Mouse (Mus musculus) erythroblast, embryonic 14.5 days (primary cell): ENCODE data around the gene Arsb. TPM values are rescaled to one million over a fixed set of nuclear protein-coding genes. Genes with fewer than 3 reads are reported as not detected.

Experiments used
- H3K27me3 ChIP-seq: 2 replicates; pipeline ENCODE4 v1.6.1; 2012; ENCODE audit warnings: inconsistent platforms; ENCODE audit not compliant: control insufficient read depth
- H3K36me3 ChIP-seq: 2 replicates; pipeline ENCODE4 v1.6.1; 2012; ENCODE audit warnings: mild to moderate bottlenecking, inconsistent platforms; ENCODE audit not compliant: control insufficient read depth
- H3K4me1 ChIP-seq: 2 replicates; pipeline ENCODE4 v1.6.1; 2012; ENCODE audit warnings: inconsistent platforms; ENCODE audit not compliant: control insufficient read depth
- H3K4me3 ChIP-seq: replicated peaks from 2 replicates; pipeline ENCODE3; 2012; ENCODE audit warnings: moderate library complexity, mild to moderate bottlenecking, inconsistent platforms
- H3K9me3 ChIP-seq: 2 replicates; pipeline ENCODE4 v1.6.1; 2012; ENCODE audit warnings: low read length, inconsistent platforms, mixed read lengths; ENCODE audit not compliant: control insufficient read depth
- GATA1 ChIP-seq: IDR thresholded peaks from 2 replicates; pipeline ENCODE4 v1.6.1; 2012; ENCODE audit warnings: low read length, inconsistent platforms, mixed read lengths
- TAL1 ChIP-seq: IDR thresholded peaks from 3 replicates; pipeline ENCODE4 v1.6.1; 2012; ENCODE audit warnings: low read length, inconsistent platforms, mixed read lengths
- polyA plus RNA-seq: library from polyadenylated mRNA; stranded (reverse); fragments of >175 nt; gene quantifications from 2 replicates; pipeline ENCODE4 v1.2.3, GENCODE M21; 2012

Arsb gene
- polyA plus RNA-seq: 0.05 and 0.06 TPM in 2 replicates

DNA sequence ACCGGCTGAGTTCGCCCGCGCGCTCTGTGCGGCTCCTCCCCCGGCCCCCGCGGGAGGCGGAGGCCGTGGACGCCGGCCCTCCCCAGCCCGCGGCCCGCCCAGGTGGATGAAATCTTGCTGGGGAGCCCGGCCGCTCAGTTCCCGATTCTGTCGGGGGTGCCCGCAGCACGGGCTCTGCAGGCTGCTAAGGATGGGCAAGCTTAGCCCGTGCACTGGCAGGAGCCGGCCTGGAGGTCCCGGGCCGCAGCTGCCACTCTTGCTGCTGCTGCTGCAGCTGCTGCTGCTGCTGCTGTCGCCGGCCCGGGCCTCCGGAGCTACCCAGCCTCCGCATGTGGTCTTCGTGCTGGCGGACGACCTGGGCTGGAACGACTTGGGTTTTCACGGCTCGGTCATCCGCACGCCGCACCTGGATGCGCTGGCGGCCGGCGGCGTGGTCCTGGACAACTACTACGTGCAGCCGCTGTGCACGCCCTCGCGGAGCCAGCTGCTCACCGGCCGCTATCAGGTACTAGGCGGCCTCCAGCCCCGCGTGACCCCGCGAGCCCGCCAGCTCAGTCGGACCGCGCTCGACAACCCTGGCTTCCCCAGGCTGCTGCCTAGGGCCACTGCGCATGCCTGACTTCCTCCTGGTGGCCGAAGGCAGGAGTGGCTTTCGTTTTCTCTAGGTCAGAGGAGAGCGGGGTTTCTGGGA lies at the start of gene Arsb:
Gene Arsb, plus strand, starts transcription at position 43 of the 691 bp plus-strand sequence.
- TF ChIP-seq TAL1 (no peak), GATA1 (no peak)
- Histone ChIP-seq H3K27me3 (peaks cover 27% of the 10 kb centered on the region), H3K9me3 (no peaks in the 10 kb centered on the region), H3K4me1 (peaks cover 14% of the 10 kb centered on the region), H3K36me3 (no peaks in the 10 kb centered on the region), H3K4me3 (peak within 1 kb of the TSS; percentile 64)

DNA sequence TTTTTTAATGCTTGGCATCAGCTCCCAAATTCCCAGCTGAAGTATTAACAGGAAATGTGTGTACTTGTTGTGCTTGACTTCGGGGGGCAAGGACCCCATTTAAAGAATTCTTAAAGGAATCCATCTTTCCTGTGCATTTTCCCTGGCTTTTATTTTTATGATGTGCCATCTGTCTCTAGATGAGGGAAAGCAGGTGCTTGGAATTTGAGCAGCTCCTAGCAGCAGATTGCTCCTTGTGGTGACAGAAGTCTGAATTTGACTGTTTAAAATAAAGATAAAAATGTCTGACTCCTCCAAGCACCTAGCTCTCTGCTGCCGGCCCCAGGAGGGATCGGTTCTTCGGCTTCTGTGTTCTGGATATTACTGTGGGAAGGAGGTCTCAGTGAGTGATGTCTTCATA lies 49.5 kb upstream of the Arsb start:
- no peak overlapping the region for H3K4me3 ChIP-seq
- H3K27me3 ChIP-seq: no peaks in the 10 kb centered on the region
- H3K36me3 ChIP-seq: no peaks in the 10 kb centered on the region
- no peak for TF ChIP-seq GATA1
- no peak for TF ChIP-seq TAL1
- H3K4me1 ChIP-seq: no peaks in the 10 kb centered on the region
- no peaks in the 10 kb centered on the region for H3K9me3 ChIP-seq

DNA sequence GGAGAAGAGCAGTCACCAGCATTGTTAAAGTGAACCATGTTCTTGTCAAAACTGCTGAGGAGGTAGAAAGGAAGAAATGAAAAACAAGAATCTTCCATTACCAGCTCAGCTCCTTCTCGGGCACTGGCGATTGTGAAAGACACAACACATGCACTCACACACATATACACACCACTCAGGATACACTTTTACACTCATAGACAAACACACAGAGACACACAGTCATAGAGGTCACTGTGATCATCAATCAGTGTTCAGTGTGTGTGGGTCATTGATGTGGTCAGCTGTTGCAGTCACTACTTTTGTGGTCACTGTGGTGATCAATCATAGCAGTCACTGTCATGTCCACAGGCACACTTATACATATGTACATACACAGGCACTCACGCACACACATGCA lies 48.0 kb upstream of the Arsb start:
- H3K4me1 ChIP-seq: no peaks in the 10 kb centered on the region
- no peak for TF ChIP-seq GATA1
- no peak for TF ChIP-seq TAL1

DNA sequence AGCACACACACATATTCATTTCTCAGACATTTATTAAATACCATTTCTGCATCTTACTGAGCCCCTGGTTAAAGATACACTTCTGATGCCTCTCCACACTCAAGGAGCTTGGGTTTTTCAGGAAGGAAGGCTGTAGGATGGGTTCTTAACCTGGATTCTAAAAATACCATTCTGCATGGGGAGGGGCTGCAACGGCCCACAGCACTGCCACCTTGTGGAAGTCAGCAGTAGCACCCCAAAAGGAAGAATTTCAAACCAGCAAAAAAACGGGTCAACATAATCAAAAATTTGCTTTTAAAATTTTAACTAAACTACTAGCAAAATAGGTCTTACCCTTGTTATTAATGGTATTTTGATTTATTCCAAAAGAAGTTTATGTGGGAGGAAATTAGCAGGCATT lies 47.2 kb upstream of the Arsb start:
- Histone ChIP-seq H3K27me3 (no peaks in the 10 kb centered on the region), H3K4me3 (no peak overlapping the region), H3K4me1 (no peaks in the 10 kb centered on the region), H3K36me3 (no peaks in the 10 kb centered on the region), H3K9me3 (no peaks in the 10 kb centered on the region)
- TF ChIP-seq GATA1 (no peak), TAL1 (no peak)

More for the DNA sequence above, 48.0 kb upstream of the Arsb start:
- no peaks in the 10 kb centered on the region for H3K9me3 ChIP-seq
- H3K4me3 ChIP-seq: no peak overlapping the region
- no peaks in the 10 kb centered on the region for H3K27me3 ChIP-seq
- H3K36me3 ChIP-seq: no peaks in the 10 kb centered on the region

DNA sequence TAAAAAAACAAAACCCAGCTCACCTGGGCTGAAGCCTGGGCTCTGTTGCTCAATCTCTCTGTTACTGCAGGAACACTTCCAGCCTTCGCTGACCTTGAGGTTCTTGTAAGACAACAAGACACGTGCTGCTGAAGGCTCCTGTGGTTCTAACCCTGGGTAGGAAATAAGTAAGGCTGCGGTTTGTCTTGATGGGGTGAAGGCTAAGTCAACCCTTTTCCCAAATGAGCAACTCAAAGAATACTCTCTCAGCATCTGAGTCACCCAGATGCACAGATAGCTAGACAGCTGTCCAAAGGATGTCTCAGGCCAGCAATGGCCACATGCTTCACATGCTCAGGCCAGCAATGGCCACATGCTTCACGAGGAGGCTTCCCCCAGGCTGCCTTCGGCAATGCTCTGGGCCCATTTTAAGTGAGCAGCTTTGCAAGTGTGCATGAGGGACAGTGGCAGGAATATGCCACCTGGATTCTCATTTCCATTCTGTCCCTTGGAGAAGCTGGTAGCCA lies 36.2 kb upstream of the Arsb start:
- H3K4me1 ChIP-seq: no peaks in the 10 kb centered on the region
- no peaks in the 10 kb centered on the region for H3K36me3 ChIP-seq
- TF ChIP-seq GATA1 (no peak), TAL1 (no peak)
- no peaks in the 10 kb centered on the region for H3K27me3 ChIP-seq
- no peak overlapping the region for H3K4me3 ChIP-seq
- 0 out of 2 replicates have a peak, but pooled peaks cover 2% of the 10 kb centered on the region for H3K9me3 ChIP-seq

DNA sequence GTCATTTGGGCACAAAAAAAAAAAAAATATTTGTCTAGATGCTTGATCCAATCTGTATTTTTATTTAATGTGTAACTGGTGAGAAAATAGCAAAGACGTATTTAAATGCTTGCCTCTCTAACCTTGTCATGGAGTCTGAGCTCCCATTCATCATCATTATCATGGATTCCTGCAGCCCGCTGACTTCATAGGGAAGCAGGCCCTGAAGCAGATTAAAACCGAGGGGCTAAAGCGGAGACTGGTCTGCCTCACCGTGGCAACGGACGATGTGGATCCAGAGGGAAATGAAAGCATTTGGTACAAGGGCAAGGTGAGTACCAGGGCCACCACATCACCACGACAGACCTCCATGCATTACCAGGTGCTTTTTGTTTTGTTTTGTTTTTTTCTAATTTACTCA lies 27.3 kb upstream of the Arsb start:
- no peaks in the 10 kb centered on the region for H3K27me3 ChIP-seq
- no peak overlapping the region for H3K4me3 ChIP-seq
- no peak for TF ChIP-seq GATA1
- no peak for TF ChIP-seq TAL1
- H3K36me3 ChIP-seq: no peaks in the 10 kb centered on the region
- H3K9me3 ChIP-seq: no peaks in the 10 kb centered on the region
- H3K4me1 ChIP-seq: no peaks in the 10 kb centered on the region

DNA sequence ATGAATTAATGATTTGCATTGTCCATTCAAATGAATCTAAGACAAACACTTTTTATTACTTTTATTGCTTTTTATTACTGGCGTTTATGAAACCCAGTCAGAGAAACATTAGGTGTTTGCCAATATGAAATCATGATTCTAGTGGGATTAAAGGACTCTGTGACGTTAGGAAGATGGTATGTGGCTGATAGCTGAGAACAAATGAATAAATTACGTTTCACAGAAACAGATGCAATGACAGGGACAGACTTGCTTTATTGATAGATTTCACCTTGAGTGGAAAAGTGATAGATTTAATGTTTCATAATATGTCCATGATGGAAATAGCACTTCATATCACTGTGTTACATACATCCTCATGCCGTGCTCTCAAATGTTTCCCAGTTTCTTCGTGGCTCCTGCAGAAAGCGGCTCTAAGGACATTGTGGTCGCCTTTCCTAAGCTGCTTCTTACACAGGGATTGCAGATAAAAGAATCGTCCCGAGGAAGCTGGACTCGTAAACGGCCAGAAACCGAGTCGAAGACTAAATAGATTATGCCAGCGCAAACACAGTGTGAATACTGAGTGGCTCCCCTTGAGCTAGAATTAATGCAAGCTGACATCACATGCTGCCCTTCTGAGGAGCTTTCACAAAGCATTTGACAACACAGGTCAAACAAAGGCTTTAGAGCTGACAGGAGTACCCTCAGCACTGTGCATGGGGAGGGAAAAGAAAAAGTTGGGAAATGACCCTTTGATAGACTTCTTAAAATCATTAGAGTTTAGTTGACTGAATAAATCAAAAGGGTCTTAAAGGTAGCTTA lies 18.6 kb upstream of the Arsb start:
- Histone ChIP-seq H3K27me3 (no peaks in the 10 kb centered on the region), H3K36me3 (no peaks in the 10 kb centered on the region), H3K9me3 (no peaks in the 10 kb centered on the region), H3K4me1 (peaks cover 4% of the 10 kb centered on the region), H3K4me3 (no peak overlapping the region)
- TF ChIP-seq GATA1: no peak
- no peak for TF ChIP-seq TAL1

DNA sequence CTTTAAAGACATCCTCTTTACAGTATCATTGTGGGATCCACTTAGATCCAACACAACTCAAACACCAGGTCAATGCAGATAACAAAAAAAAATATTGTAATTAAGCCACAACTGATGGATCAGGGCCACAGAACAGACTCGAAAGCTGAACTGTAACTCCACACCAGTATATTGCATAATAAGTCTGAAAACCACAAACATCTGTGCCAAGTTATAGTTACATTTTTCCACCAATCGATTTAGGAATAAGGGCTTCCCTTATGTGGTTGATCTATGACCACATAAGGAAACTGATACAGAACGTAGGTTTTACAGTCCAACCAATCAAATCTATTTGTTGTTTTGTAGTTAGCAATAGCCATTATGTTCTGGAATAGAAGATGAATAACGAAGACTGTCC lies 16.3 kb upstream of the Arsb start:
- Histone ChIP-seq H3K9me3 (no peaks in the 10 kb centered on the region), H3K36me3 (no peaks in the 10 kb centered on the region), H3K4me3 (no peak overlapping the region), H3K27me3 (no peaks in the 10 kb centered on the region), H3K4me1 (peaks cover 4% of the 10 kb centered on the region)
- TF ChIP-seq GATA1 (no peak), TAL1 (no peak)

DNA sequence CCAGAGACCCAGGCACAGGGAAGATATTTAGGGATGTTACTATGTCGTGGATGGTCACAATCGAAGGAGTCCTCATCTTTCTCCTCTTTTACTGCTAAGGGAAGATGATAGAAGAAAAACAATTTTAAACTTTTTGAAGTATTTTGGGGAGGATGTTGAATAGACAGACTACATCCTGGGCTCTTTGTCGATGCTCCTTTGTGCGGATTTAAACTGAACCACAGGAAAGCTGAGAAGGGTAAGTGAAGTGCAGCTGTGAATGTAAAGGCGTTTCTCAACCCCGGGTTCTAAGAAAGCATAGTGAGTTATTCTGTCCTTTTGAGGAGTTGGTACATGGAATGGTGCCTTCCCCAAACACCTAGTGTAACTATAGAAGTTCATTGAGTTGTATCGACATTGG lies 14.8 kb upstream of the Arsb start:
- no peak overlapping the region for H3K4me3 ChIP-seq
- H3K9me3 ChIP-seq: no peaks in the 10 kb centered on the region
- TF ChIP-seq TAL1: no peak
- no peak for TF ChIP-seq GATA1
- peaks cover 4% of the 10 kb centered on the region for H3K4me1 ChIP-seq
- H3K36me3 ChIP-seq: no peaks in the 10 kb centered on the region
- no peaks in the 10 kb centered on the region for H3K27me3 ChIP-seq
